Mouse (Mus musculus): ENCODE data around the gene Malsu1.

The Malsu1 gene

DNA sequence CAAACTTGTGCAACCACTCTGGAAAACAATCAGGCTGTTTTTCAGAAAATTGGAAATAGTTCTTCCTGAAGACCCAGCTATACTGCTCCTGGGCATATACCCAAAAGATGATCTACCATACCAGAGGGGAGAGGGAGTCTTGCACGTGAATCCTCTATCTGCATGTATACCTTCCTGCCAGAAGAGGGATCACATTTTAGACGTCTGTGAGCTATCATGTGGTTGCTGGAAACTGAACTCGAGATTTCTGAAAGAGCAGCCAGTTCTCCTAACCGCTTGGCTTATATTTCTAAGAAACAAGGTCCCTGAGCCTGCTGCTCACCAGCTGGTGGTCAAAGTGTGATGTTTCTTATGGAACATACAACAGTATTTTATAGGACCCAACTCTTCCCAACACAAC lies 5.2 kb upstream of the Malsu1 start:
- DNase-seq (ENCODE audit: low read depth in 1 of 2, low spot score in 2 of 2): no peak

DNA sequence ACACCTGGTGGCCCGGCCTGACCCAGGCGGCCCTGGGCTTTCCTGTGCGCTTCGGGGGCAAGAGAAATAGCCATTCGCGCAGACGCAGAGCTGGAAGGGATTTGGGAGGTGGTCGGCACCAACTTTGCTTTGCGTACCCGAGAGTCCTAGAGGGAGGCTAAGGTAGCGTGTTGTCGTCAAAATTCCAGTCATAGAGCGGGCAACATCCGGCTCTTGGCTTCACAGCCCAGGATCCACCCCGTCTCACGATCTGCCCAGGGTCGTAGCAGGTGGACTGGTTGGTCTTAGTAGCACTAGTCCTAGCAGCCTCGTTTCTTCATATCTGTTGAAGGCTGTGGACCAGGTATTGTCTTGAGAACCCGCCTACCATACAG lies 509 bp downstream of the Malsu1 start:
- DNase-seq (ENCODE audit: low read depth in 1 of 2, low spot score in 2 of 2): no peak

DNA sequence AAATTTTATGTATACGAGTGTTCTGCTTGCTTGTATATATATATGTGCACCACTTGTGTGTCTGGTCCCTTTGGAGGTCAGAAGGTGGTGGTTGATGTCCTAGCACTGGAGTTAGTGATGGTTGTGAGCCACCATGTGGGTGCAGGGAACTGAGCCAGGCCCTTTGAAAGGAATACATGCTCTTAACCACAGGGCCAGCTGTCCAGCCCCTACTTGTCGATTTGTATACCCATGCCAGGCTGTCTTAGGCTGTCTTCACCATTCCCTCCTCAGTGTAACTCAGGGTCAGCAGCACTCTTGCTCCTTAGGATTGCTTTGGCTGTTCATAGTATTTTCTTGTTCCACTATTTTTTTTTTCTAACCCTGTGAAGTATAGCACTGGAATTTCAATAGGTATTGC lies 4.3 kb downstream of the Malsu1 start:
- no peak for DNase-seq (ENCODE audit: low read depth in 1 of 2, low spot score in 2 of 2)

DNA sequence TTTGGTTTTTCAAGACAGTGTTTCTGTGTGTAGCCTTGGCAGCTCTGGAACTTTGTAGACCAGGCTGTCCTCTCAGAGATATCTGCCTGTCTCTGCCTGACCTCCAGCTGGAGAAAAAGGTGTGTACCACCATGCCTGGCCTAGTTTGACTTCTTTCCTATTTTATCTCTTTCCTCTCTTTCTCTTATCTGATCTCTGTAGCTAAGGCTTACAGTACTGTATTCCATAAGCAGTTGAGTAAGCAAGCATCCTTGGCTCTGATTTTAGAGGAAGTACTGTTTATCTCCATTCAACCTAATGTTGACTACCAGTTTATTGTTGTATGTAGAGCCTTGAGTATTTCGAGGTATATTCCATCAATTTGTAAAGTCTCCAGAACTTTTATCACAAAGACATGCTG lies 5.7 kb downstream of the Malsu1 start:
- no peak for DNase-seq (ENCODE audit: low read depth in 1 of 2, low spot score in 2 of 2)

DNA sequence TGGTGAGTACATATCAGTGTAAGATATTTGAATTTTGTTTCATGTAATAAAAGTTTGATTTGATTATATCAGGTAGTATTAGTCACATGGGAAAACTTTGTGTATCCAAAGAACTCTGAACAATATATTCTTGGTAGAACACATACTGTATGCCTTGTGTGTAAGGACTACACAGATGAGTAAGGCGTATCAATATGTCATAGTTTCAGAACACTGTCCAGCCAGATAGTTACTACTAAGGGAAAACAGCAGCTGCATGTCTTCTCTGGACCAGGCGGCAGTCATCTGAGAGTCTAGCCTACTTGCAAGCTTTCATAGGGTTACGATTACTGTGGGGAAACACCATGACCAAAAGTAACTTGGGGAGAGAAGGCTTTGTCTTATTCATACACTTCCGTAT lies 9.4 kb downstream of the Malsu1 start:
- DNase-seq (ENCODE audit: low read depth in 1 of 2, low spot score in 2 of 2): no peak

DNA sequence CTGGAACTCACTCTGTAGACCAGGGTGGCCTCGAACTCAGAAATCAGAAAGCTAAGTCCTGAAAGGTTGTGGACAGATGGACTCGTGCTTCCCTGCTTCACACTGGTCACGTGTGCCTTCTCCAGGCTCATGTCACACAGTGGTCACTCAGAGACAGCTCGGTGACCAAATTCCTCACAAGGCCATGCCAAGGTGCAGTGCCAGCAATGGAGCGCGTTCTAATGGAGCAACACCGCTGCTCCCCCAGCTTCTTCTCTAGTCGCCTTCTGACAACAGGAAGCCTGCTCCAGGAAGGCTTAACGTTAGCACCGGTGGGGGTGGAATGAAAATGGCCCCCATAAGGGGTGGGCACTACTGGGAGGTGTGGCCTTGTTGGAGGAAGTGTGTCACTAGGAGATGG lies 21.4 kb downstream of the Malsu1 start:
- no peak for DNase-seq (ENCODE audit: low read depth in 1 of 2, low spot score in 2 of 2)

DNA sequence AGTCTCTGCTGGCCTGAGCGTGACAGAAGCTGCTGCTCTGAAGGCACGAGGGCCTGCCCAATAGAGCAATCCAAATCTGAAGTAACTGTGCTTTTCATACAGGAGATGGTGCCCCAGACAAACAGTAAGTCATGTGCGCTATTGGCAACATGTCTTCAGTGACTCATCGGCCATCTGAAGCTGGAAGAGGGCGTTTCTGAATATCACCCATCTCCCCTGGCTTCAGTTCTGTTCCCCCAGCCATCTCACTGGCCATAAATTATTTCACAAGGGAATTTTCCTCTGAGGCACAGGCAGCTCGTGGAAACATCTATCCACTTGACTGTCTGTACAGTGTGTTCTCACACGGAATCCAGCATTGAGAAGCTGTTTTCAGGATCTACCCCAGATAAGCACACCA lies 22.8 kb downstream of the Malsu1 start:
- no peak for DNase-seq (ENCODE audit: low read depth in 1 of 2, low spot score in 2 of 2)

DNA sequence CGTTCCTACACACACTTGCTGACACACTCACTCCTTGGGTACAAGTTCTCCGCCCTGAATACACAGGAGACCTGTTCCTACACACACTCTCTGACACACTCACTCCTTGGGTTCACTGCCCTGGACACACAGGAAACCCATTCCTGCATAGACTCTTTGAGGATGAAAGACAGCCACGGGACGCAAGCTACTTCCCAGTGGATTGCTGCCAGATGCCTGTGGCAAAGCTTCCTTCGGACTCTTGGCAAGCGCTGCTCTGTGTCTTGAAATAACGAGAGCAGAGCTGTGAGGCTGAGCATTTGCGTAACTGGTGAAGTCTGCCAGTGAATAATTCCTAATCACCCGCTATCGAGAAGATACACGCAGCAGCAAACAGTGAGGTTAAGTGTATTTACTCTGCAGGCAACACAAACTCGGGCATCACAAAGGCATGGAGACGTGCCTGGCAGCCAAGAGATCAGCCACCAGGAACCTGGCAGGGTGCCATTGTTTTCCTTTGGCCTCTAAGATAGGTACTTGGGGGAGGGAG lies 23.4 kb downstream of the Malsu1 start:
- DNase-seq (ENCODE audit: low read depth in 1 of 2, low spot score in 2 of 2): no peak

DNA sequence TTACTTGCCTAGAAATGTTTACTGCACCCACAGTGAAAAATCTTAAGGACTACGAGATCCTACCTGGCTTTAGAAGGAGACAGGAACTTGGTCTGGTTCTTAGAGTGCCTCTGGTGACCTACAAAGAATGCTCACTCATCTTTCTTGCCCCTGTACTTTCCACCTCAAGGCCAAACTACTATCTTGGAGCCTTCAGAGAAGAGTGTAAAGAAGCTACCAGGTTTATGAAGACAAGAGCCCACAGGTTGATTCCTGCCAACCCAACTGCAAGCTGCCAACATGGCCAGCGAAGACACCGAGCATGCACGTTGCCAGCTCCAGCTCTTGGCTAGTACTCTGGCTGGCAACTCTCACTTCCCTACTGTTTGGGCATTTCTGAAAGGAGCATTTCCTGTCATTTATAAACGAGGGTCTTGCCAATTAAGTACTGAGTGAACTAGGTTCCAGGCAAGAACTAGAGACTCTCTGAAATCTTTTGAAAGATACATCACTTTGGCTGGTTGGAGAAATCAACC lies 24.1 kb downstream of the Malsu1 start:
- DNase-seq (ENCODE audit: low read depth in 1 of 2, low spot score in 2 of 2): no peak

DNA sequence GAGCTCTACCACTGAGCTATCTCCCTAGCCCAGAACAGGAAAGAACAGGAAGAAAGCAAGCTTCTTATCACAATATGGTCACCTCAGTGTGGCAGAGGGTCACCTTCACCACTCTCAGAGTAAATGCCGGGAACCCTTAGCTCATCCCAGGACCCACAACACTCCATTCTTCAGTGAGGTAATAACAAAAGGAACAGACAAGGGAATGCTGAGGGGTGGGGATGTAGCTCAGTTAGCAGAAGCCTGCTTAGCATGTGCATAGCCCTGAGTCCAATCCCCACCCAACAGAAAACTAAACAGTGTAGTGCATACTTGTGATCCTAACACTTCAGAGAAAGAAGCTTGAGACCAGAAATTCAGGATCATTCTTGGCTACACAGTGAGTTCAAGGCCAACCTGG lies 25.5 kb downstream of the Malsu1 start:
- DNase-seq (ENCODE audit: low read depth in 1 of 2, low spot score in 2 of 2): no peak

DNA sequence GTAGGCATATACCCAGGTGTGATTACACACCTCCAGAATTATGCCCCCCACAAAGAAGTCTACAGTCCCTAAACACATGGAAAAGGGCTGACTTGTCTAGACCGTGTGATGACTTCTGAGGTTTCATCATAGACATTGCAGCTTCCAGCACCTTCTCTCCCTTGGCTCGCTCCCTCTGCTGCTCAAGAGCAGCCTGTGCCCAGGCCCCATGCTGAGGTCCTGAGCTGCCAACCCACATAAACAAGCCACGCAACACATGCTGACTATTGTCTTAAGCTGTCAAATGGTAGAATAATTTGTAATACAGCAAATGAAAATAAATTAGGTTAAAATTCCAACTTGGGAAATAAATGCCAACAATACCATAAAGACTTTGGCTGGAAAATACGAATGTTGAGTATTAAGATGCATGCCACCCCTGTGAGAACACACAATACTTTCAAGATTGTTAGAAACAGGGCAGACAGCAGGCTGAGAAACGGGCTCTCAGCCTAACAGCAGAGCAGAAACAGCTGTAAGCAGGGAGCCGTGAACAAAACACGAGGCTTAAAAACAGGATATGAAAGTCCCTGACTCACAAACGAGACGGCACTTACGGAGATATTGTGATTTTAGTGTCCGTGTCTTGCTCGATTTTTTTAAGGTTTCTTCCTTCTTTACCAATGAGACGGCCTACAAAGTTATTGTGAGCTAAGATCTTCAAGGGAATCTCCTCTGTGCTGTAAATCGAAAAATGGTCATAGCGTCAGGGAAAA lies 33.3 kb downstream of the Malsu1 start:
- no peak for DNase-seq (ENCODE audit: low read depth in 1 of 2, low spot score in 2 of 2)

DNA sequence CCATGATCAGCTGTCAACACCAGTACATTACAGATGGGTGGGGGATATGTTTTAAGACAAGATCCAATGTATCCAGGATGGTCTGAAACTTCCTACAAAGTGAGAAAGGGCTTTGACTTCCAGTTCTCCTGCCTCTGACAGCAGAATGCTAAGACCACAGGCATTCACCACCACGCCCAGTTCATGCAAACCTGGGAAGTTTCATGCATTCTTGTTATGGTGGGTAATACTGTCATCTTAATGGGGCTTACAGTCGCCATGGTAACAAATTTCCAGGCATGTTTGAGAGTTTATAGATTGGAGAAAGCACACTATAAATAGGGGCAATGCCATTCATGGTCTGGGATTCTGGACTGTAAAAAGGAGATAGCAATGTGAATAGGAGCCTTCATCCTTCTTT lies 35.6 kb downstream of the Malsu1 start:
- no peak for DNase-seq (ENCODE audit: low read depth in 1 of 2, low spot score in 2 of 2)

DNA sequence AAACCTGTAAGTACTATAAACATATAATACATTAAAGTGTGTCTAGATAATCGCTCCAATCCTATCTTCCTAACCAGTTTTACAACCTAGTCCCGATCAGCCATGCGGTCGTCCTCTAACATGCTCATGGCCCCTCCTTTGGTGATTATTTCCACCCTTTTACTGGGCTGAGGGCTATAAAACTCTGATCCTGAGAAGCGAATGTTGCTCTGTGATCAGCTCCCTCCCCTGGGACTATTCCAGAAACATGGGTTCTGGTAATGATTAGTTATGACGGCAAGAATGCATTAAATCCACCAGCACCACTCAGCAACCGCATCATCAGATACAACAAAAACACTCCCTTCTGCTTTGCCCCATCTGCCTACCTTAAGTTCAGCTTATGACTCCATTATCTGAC lies 40.3 kb downstream of the Malsu1 start:
- DNase-seq (ENCODE audit: low read depth in 1 of 2, low spot score in 2 of 2): no peak

DNA sequence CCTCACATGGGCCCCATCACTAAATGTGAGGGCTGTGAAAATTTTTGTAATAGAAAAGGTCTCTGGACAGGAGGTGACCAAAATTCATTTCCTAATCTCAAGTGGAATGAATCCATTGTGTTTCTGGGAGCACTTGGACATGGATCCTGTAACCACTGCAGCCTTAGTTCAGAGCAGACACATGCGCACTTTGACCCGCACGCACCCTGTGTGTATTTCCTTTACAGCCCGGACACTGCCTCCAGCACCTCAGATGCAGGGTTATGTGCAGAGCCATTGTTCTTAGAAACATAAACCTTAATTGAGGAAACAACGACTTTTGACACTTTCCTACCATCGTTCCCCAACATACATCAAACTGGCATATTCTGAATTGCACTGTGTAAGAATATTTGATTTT lies 40.9 kb downstream of the Malsu1 start:
- no peak for DNase-seq (ENCODE audit: low read depth in 1 of 2, low spot score in 2 of 2)

DNA sequence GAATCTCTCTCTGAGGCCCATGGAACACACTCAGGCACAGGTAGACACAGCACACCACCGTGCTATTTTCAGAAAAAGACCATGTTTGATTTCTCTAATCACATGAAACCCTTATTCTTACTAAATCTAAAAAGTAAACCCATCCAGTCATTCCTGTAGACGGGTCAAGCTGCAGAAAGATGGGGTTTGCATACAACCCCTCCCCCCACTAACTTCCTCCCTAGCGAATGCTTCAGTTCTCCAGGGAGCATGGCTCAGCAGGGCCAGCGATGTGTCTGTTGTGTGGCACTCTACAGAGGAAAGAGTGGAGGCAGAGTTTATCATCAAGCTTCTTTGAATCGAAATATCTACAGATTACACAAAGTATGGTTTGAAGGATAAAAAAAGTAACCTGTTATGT lies 42.0 kb downstream of the Malsu1 start:
- DNase-seq (ENCODE audit: low read depth in 1 of 2, low spot score in 2 of 2): no peak

DNA sequence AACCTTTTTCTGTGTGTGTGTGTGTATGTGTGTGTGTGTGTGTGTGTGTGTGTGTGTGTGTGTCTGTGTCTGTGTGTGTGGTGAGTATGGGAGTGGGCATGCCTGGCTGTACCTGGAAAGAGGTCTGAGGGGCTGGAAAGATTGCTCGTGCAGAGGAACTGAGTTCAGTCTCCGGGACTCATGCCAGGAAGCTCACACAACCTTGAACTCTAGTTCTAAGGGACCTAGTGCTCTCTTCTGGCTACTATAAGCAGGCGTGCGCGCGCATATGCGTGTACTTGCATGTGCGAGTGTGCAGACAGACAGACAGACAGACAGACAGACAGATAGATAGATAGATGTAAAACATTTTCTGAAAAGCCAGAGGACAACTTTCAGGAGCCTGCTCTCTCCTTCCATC lies 42.6 kb downstream of the Malsu1 start:
- no peak for DNase-seq (ENCODE audit: low read depth in 1 of 2, low spot score in 2 of 2)

DNA sequence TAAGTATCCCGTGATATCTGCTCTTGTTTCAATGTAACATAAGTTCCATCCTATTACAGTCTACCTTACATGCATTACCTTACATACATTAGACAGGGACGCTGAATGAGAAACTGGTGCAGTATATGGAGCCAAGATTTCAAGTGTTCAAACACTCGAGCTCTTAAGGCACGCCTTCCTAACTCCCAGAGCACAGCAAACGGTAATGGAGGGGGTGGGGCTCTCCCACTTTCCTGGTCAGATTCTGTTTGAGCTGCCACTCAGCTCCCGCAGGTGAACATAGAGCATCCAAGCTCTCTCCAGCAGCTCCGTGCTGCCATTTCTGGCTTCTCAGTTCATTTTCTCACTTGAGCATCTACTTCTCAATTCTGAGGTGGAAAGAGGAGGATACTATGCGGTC lies 44.9 kb downstream of the Malsu1 start:
- no peak for DNase-seq (ENCODE audit: low read depth in 1 of 2, low spot score in 2 of 2)

DNA sequence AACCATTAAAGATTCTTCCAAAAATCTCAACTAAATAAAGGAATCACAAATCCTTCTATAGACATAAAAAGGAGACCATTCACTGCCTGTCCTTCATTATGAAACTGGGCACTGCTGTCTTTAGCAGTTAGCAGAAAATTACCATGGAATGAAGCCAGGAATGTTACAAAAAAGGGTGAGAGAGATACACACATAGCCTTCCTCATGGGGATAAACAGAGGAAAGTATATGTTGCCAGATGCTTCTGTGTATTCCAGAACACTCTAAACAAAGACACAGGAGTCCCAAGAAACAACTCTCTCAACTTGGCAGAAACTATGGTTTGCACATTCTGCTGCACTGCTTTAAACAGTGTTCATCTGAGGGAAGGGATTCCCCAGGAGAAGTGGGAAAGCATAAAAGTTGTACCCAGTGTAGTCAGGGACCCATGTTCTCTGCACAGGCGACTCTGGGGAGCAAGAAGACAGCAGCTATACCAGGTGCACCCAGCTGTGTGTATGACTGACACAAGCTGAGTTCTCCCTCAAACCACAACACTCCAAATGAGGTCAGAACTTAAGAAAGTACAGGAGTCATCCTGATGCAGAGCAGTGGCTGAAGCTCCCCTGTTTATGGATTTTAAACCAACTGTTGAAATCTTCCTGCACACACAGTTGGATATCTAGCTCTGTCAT lies 46.0 kb downstream of the Malsu1 start:
- DNase-seq (ENCODE audit: low read depth in 1 of 2, low spot score in 2 of 2): no peak

DNA sequence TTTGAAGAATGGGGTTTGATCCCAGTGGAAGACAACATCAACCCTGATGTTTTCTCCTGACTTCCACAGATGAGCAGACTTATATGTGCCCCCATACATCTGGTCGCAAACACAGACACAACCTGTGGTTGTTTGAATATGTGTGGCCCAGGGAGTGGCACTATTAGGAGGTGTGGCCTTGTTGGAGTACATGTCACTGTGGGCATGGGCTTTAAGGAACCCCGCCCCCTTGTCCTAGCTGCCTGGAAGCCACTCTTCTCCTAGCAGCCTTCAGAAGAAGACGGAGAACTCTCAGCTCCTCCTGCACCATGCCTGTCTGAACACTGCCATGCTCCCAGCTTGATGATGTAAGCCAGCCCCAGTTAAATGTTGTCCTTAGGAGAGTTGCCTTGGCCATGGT lies 46.8 kb downstream of the Malsu1 start:
- DNase-seq (ENCODE audit: low read depth in 1 of 2, low spot score in 2 of 2): no peak

DNA sequence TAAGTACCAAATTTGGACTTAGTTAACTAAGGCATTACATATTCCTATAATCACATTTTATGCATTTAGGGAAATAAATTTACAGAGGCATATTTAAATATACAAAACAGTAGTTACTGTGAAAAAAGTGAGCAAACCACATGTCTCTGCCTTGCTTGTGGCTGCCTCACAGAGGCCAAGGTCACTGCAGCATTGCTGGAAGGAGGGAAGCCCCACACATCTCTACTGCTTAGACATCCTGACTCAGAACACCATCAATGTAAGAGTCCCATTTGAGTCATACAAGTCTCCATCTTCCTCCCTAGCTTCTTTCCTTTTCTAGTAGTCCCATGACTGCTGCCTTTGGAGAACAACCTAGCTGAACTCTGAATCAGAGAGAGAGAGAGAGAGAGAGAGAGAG lies 56.7 kb downstream of the Malsu1 start:
- no peak for DNase-seq (ENCODE audit: low read depth in 1 of 2, low spot score in 2 of 2)

DNA sequence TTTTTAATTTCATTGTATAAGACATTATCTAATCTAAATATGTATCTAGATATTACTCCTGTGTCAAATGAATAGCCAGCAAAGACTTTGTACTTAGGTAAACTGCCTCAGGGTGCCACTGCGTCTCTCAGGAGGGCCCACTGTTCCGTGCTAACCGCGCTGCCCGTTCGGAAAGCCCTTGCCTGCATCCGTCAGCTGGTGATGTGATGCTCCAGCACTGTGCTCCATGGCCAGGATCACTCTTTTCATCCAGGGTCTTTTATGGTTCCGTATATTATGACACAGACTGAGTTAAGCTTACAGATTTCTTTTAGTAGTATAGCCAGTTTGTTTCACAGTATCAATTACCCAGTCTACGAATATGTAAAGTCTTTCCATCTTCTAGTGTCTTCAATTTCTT lies 58.3 kb downstream of the Malsu1 start:
- DNase-seq (ENCODE audit: low read depth in 1 of 2, low spot score in 2 of 2): no peak

DNA sequence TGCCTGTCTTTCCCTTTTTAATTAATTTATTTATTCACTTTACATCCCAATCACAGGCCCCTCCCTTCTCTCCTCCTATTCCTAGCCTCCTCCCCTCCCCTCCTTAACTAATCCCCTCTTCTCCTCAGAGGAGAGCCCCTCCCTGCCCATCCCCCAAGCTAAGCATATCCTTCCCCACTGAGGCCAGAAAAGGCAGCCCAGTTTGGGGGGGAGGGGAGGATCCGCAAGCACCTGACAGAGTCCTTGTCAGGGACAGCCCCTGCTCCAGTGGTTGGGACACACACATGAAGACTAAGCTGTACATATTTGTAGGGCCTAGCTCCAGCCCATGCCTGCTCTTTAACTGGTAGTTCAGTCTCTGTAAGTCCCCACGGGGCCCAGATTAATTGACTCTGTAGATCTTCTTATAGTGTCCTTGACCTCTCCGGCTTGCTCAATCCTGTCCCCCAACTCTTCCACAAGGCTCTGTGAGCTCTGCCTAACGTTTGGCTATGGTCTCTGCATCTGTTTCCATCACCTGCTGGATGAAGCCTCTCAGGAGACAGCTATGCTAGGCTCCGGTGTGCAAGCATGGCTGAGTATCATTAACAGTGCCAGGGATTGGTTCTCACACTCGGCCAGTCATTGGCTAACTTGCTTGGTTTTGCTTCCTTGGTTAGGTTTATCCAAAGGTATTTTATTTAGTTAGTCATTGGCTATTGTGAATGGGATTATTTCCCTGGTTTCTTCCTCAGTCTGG lies 58.9 kb downstream of the Malsu1 start:
- no peak for DNase-seq (ENCODE audit: low read depth in 1 of 2, low spot score in 2 of 2)
